Mouse (Mus musculus): ENCODE data around the gene Folh1. TPM values are rescaled to one million over a fixed set of nuclear protein-coding genes. Genes with fewer than 3 reads are reported as not detected.
"Not testable (repeated sequence)": the region's sequence is repeated elsewhere in the genome, so short reads cannot be mapped to it uniquely, and the experiment has no call there.

Gene Folh1
- polyA plus RNA-seq (2014; fragmentation: Nextera tagmentation; extraction: Ambion mirVana) = not detected in 2 replicates

DNA sequence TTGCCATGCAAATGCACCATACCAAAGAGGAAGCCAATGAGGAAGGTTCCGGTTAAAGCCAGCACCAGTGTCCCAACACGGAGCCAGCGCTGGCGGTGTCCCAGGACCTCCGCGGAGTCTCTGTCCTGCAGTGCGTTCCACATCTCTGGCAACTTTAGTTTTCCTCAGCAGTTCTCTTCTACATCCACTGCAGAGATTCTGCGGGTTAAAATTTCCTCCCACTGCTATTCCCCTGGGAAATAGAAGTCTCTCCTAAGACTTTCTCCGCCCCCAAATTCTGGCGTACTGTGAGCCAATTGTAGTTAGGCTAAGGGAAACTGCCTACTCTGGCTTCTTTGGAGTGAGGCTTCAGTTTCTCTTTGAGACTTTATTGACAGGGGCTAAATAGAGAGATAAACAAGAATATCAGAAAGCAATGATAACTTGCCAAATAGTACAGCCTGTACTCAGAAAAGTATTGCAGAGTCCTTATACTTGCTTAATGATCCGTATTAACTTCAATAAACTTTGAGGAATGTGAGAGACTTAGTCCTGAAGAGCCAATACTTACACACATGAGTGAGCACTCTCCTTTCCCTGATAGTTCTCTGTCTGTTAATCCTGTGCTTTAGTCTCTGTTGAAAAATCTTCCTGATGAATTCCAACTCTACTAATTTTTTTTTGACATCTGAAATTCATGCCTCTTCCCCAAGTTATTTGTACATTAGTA, at the start of gene Folh1:
Gene Folh1 (minus strand): TSS at position 327 of the 709 bp plus-strand sequence.
- no peak within 1 kb of the TSS for H3K9ac ChIP-seq (ENCODE audit: low read depth, low read length)
- H3K9me3 ChIP-seq (ENCODE audit: control insufficient read depth, low read length) = no peaks in the 10 kb centered on the region
- H3K4me1 ChIP-seq (replicated peaks; ENCODE audit: control insufficient read depth, insufficient read depth, low read length) = no peaks in the 10 kb centered on the region
- no peaks in the 10 kb centered on the region for H3K36me3 ChIP-seq (ENCODE audit: control insufficient read depth, insufficient read depth, low read length)
- DNase-seq (ENCODE audit: low spot score) = peak; percentile 25
- no peaks in the 10 kb centered on the region for H3K27me3 ChIP-seq (ENCODE audit: control insufficient read depth, insufficient read depth, low read length)
- WGBS = 6% methylated on average over 11 of the region's 11 CpGs
- H3K27ac ChIP-seq (ENCODE audit: low read depth, low read length) = no peak within 1 kb of the TSS
- peak; percentile 48 for ATAC-seq (ENCODE audit: low FRiP score)
- H3K4me3 ChIP-seq (ENCODE audit: low read depth, low read length) = no peak within 1 kb of the TSS
- H3K4me2 ChIP-seq (replicated peaks; ENCODE audit: low read depth, low read length) = peak within 1 kb of the TSS; percentile 25; the same call in 1 of the 2 replicates

GRCm38 (mm10) chr7:86816466-86816865, 40.7 kb upstream of the Folh1 start:
- Histone ChIP-seq H3K4me1 (replicated peaks; ENCODE audit: control insufficient read depth, insufficient read depth, low read length) (no peaks in the 10 kb centered on the region), H3K27me3 (ENCODE audit: control insufficient read depth, insufficient read depth, low read length) (no peaks in the 10 kb centered on the region), H3K36me3 (ENCODE audit: control insufficient read depth, insufficient read depth, low read length) (no peaks in the 10 kb centered on the region), H3K9ac (ENCODE audit: low read depth, low read length) (no peak overlapping the region), H3K4me3 (ENCODE audit: low read depth, low read length) (no peak overlapping the region), H3K9me3 (ENCODE audit: control insufficient read depth, low read length) (no peaks in the 10 kb centered on the region), H3K27ac (ENCODE audit: low read depth, low read length) (no peak overlapping the region), H3K4me2 (replicated peaks; ENCODE audit: low read depth, low read length) (no peak overlapping the region)
- ATAC-seq (ENCODE audit: low FRiP score) = no peak
- 79% methylated on average over 1 of the region's 1 CpGs for WGBS
- DNase-seq (ENCODE audit: low spot score) = no peak

DNA sequence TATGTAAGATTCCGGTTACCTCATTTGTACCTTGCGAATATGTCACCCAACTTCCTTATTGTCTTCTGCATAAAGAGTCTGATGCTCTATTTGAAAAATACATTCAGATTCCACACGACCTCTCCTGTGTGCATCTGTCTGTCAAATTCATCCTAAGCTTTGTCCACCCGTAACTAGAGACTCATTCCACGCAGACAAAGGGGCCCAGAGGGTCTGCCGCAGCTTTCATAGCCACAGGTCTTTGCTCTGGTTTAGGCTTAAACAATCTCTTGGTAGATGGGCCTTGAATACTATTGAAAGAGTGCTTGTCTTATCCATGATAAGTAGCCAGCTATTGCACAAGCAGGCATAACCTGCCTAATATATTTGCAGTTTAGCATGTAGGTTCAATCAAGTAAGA, 40.0 kb upstream of the Folh1 start:
- 88% methylated on average over 6 of the region's 6 CpGs for WGBS

DNA sequence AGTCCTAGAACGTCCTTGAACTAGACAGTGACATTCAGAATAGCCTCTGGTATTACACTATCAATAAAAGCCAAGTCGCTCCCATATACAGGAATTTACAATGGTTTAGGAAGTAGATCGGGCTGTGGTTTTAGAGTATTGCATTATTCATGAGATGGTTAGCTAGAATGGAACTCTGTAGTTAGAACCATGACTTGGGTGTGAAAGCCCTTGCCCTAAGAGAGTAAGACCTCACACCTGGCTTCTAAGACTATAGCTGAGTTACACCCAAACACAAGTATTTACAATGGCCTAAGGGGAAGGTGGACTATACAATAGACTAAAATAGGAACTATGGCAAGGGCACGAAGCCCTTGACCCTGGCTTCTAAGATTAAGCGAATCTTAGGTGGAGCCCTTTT, 39.5 kb upstream of the Folh1 start:
- WGBS = 88% methylated on average over 4 of the region's 5 CpGs
- not testable (repeated sequence) for H3K4me1 ChIP-seq (replicated peaks; ENCODE audit: control insufficient read depth, insufficient read depth, low read length)

More for the DNA sequence above, 40.0 kb upstream of the Folh1 start:
- H3K36me3 ChIP-seq (ENCODE audit: control insufficient read depth, insufficient read depth, low read length); H3K9me3 ChIP-seq (ENCODE audit: control insufficient read depth, low read length); DNase-seq (ENCODE audit: low spot score); H3K4me3 ChIP-seq (ENCODE audit: low read depth, low read length); H3K27ac ChIP-seq (ENCODE audit: low read depth, low read length); H3K4me1 ChIP-seq (replicated peaks; ENCODE audit: control insufficient read depth, insufficient read depth, low read length); H3K9ac ChIP-seq (ENCODE audit: low read depth, low read length); H3K4me2 ChIP-seq (replicated peaks; ENCODE audit: low read depth, low read length); H3K27me3 ChIP-seq (ENCODE audit: control insufficient read depth, insufficient read depth, low read length); ATAC-seq (ENCODE audit: low FRiP score): not testable (repeated sequence)

DNA sequence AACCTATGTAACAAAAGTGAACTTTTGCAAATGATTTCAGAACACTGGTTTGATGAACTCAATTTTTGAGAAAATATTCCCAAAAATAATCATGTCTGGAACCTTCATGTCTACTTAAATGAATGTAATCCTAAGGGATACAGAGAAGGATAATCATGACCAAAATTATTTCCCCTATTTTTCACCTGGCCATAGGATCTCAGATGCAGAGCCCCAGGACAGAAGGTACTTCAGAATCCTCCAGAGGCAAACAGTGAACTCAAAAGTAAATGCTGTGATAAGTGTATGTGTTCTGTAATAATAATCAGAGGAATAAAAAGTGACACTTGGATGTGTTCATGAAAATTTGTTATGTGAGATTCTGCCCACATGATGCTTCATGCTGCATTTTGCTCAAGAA, 19.0 kb upstream of the Folh1 start, which contains the start of gene Vmn2r77:
Gene Vmn2r77 (plus strand): TSS at position 301 of the 400 bp plus-strand sequence.
- no peak for ATAC-seq (ENCODE audit: low FRiP score)
- no peak for DNase-seq (ENCODE audit: low spot score)
- no peak within 1 kb of the TSS for H3K4me2 ChIP-seq (replicated peaks; ENCODE audit: low read depth, low read length)
- no peak within 1 kb of the TSS for H3K27ac ChIP-seq (ENCODE audit: low read depth, low read length)
- no peaks in the 10 kb centered on the region for H3K9me3 ChIP-seq (ENCODE audit: control insufficient read depth, low read length)
- no peaks in the 10 kb centered on the region for H3K4me1 ChIP-seq (replicated peaks; ENCODE audit: control insufficient read depth, insufficient read depth, low read length)
- no peak within 1 kb of the TSS for H3K4me3 ChIP-seq (ENCODE audit: low read depth, low read length)
- no peaks in the 10 kb centered on the region for H3K36me3 ChIP-seq (ENCODE audit: control insufficient read depth, insufficient read depth, low read length)
- no peak within 1 kb of the TSS for H3K9ac ChIP-seq (ENCODE audit: low read depth, low read length)
- no peaks in the 10 kb centered on the region for H3K27me3 ChIP-seq (ENCODE audit: control insufficient read depth, insufficient read depth, low read length)

More for the DNA sequence above, 39.5 kb upstream of the Folh1 start:
- H3K9me3 ChIP-seq (ENCODE audit: control insufficient read depth, low read length); ATAC-seq (ENCODE audit: low FRiP score); H3K9ac ChIP-seq (ENCODE audit: low read depth, low read length); H3K36me3 ChIP-seq (ENCODE audit: control insufficient read depth, insufficient read depth, low read length); H3K4me3 ChIP-seq (ENCODE audit: low read depth, low read length); H3K27ac ChIP-seq (ENCODE audit: low read depth, low read length); H3K27me3 ChIP-seq (ENCODE audit: control insufficient read depth, insufficient read depth, low read length); H3K4me2 ChIP-seq (replicated peaks; ENCODE audit: low read depth, low read length); DNase-seq (ENCODE audit: low spot score): not testable (repeated sequence)

- WGBS = 84% methylated on average over 3 of the region's 3 CpGs
Measured at GRCm38 (mm10) chr7:86771621-86772020, 4.1 kb downstream of the Folh1 start.

DNA sequence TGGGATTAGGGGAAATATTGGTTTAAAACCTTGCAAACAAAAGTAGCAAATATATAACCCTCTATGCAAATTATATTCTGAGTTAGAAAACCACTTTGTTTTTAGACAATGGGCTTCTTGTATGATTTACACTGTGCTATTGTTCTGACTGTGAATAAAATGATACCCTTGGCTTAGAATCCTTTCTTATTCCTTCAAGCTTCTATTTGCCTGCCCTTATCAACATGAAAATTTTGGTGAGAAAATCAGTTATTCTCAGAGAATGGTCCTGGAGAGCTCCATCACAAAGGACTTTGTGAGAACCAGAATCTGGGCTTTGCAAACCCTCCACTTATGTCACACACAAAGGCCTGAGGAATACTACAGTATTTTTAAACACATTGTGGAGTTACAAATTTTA, 11.1 kb downstream of the Folh1 start:
- H3K27me3 ChIP-seq (ENCODE audit: control insufficient read depth, insufficient read depth, low read length) = no peaks in the 10 kb centered on the region
- no peak for ATAC-seq (ENCODE audit: low FRiP score)
- no peak overlapping the region for H3K4me2 ChIP-seq (replicated peaks; ENCODE audit: low read depth, low read length)
- no peak for DNase-seq (ENCODE audit: low spot score)
- no peak overlapping the region for H3K4me3 ChIP-seq (ENCODE audit: low read depth, low read length)
- H3K27ac ChIP-seq (ENCODE audit: low read depth, low read length) = no peak overlapping the region
- no peaks in the 10 kb centered on the region for H3K36me3 ChIP-seq (ENCODE audit: control insufficient read depth, insufficient read depth, low read length)
- H3K9me3 ChIP-seq (ENCODE audit: control insufficient read depth, low read length) = no peaks in the 10 kb centered on the region
- H3K4me1 ChIP-seq (replicated peaks; ENCODE audit: control insufficient read depth, insufficient read depth, low read length) = no peaks in the 10 kb centered on the region
- H3K9ac ChIP-seq (ENCODE audit: low read depth, low read length) = no peak overlapping the region

More at GRCm38 (mm10) chr7:86771621-86772020, 4.1 kb downstream of the Folh1 start:
- no peak for ATAC-seq (ENCODE audit: low FRiP score)
- Histone ChIP-seq H3K4me3 (ENCODE audit: low read depth, low read length) (no peak overlapping the region), H3K9me3 (ENCODE audit: control insufficient read depth, low read length) (no peaks in the 10 kb centered on the region), H3K4me2 (replicated peaks; ENCODE audit: low read depth, low read length) (no peak overlapping the region), H3K9ac (ENCODE audit: low read depth, low read length) (no peak overlapping the region), H3K27me3 (ENCODE audit: control insufficient read depth, insufficient read depth, low read length) (no peaks in the 10 kb centered on the region), H3K27ac (ENCODE audit: low read depth, low read length) (no peak overlapping the region), H3K4me1 (replicated peaks; ENCODE audit: control insufficient read depth, insufficient read depth, low read length) (no peaks in the 10 kb centered on the region), H3K36me3 (ENCODE audit: control insufficient read depth, insufficient read depth, low read length) (no peaks in the 10 kb centered on the region)
- no peak for DNase-seq (ENCODE audit: low spot score)

GRCm38 (mm10) chr7:86760751-86761150, 15.0 kb downstream of the Folh1 start:
- H3K4me1 ChIP-seq (replicated peaks; ENCODE audit: control insufficient read depth, insufficient read depth, low read length) = no peaks in the 10 kb centered on the region

GRCm38 (mm10) chr7:86725013-86725412, 50.7 kb downstream of the Folh1 start:
- DNase-seq (ENCODE audit: low spot score) = no peak

More at GRCm38 (mm10) chr7:86760751-86761150, 15.0 kb downstream of the Folh1 start:
- no peak overlapping the region for H3K4me2 ChIP-seq (replicated peaks; ENCODE audit: low read depth, low read length)
- no peak overlapping the region for H3K27ac ChIP-seq (ENCODE audit: low read depth, low read length)
- ATAC-seq (ENCODE audit: low FRiP score) = no peak
- H3K9me3 ChIP-seq (ENCODE audit: control insufficient read depth, low read length) = no peaks in the 10 kb centered on the region
- H3K4me3 ChIP-seq (ENCODE audit: low read depth, low read length) = no peak overlapping the region
- H3K9ac ChIP-seq (ENCODE audit: low read depth, low read length) = no peak overlapping the region
- no peaks in the 10 kb centered on the region for H3K27me3 ChIP-seq (ENCODE audit: control insufficient read depth, insufficient read depth, low read length)
- WGBS = 91% methylated on average over 1 of the region's 1 CpGs
- no peaks in the 10 kb centered on the region for H3K36me3 ChIP-seq (ENCODE audit: control insufficient read depth, insufficient read depth, low read length)
- no peak for DNase-seq (ENCODE audit: low spot score)

More at GRCm38 (mm10) chr7:86725013-86725412, 50.7 kb downstream of the Folh1 start:
- no peak for ATAC-seq (ENCODE audit: low FRiP score)
- H3K4me1 ChIP-seq (replicated peaks; ENCODE audit: control insufficient read depth, insufficient read depth, low read length) = no peaks in the 10 kb centered on the region
- H3K4me3 ChIP-seq (ENCODE audit: low read depth, low read length) = no peak overlapping the region
- no peaks in the 10 kb centered on the region for H3K27me3 ChIP-seq (ENCODE audit: control insufficient read depth, insufficient read depth, low read length)
- no peaks in the 10 kb centered on the region for H3K36me3 ChIP-seq (ENCODE audit: control insufficient read depth, insufficient read depth, low read length)
- H3K27ac ChIP-seq (ENCODE audit: low read depth, low read length) = no peak overlapping the region
- no peaks in the 10 kb centered on the region for H3K9me3 ChIP-seq (ENCODE audit: control insufficient read depth, low read length)
- H3K4me2 ChIP-seq (replicated peaks; ENCODE audit: low read depth, low read length) = no peak overlapping the region
- no peak overlapping the region for H3K9ac ChIP-seq (ENCODE audit: low read depth, low read length)

Data from hindbrain, embryonic 11.5 days (tissue).